Mouse (Mus musculus) layer of hippocampus, postnatal 36 days (tissue): ENCODE data around the gene Tdgf1. TPM values are rescaled to one million over a fixed set of nuclear protein-coding genes. Genes with fewer than 3 reads are reported as not detected.

Experiments used
- DNase-seq, 2 experiments: peaks; one replicate each; pipeline ENCODE4 v3.0.0; 2022
- total RNA-seq, 2 experiments: library from RNA; stranded (reverse); gene quantifications; 2 replicates each; pipeline ENCODE4 v1.2.3; 2021

Tdgf1 gene
- total RNA-seq, 2 experiments from 2014 or later = 0.22 to 0.33 TPM

DNA sequence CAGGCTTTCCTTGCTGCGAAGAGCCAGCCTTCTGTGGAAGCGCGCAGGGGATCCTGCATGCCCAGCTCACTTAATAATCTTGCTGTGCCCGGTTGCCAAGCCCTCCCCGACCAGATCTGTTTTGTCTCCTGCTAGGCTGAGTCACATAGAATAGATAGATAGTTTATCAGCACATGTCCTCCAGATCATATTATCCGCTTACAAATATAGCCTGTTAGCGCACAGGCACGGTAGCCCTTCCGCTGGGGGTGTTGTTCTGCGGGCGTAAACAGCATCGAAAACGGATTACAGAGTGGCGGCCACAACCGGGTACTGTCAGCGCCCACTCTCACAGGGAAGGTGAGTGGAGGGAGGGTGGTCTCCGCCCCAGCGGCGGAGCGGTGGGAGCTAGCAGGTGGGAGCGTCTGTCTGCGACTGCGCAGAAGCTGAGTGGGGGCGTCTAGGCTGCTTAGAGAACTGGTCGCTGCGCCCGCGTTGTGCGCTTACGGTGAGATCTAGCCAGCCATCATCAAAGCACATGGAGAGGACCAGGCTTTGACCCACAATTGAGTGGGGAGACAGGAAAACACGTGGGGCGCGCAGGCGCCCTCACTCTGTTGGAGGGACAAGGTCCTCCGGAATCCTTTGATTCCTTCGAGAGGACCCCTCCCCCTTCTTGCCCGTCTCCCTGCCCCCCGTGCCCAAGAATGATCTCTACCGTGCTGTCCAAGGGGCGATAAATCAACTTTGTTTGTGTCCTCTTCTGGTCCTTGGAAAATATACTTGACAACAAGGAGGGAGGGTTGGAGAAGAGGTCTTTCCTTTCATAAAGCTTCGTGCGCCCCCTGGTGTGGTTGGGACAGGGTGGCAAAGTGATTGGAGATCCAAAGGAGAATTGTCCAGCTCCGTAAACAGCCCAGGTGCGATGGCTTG lies 7.8 kb upstream of the Tdgf1 start:
- peak; percentile 69 to 73 for DNase-seq

GRCm38 (mm10) chr9:110952931-110953549 lies 7.1 kb upstream of the Tdgf1 start:
- DNase-seq = no peak

GRCm38 (mm10) chr9:110952398-110952797 lies 6.4 kb upstream of the Tdgf1 start:
- no peak for DNase-seq

GRCm38 (mm10) chr9:110951866-110952265 lies 5.9 kb upstream of the Tdgf1 start:
- no peak for DNase-seq

GRCm38 (mm10) chr9:110951397-110951796 lies 5.4 kb upstream of the Tdgf1 start, which contains the start of gene Lrrc2:
Gene Lrrc2, plus strand, starts transcription at chr9:110951545.
- no peak for DNase-seq

- DNase-seq = no peak
Observed at GRCm38 (mm10) chr9:110950109-110950508, 4.2 kb upstream of the Tdgf1 start.

GRCm38 (mm10) chr9:110948813-110949310 lies 2.9 kb upstream of the Tdgf1 start:
- no peak for DNase-seq

- DNase-seq = no peak
Observed at GRCm38 (mm10) chr9:110947900-110948299, 1.9 kb upstream of the Tdgf1 start.

GRCm38 (mm10) chr9:110947261-110947661 lies 1.3 kb upstream of the Tdgf1 start:
- no peak for DNase-seq

GRCm38 (mm10) chr9:110946548-110947044 lies 638 bp upstream of the Tdgf1 start:
- no peak for DNase-seq

DNA sequence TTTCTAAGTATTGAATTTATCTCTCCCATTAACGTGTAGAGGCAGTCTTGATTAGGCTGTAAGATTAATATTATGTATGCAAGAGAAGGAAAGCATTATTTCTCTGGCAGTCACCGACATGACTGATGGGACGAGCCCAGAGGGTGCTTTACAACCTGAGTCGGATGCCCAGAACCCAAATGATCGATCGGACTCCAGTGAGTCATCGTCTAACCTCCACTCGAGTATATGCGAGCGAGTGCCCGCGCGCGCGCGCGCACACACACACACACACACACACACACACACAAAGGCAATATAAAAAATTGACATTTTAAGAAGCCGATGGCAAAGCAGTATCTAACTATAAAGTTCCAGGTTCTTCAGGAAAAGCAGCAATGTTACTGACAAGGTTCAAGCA lies 615 bp downstream of the Tdgf1 start:
- DNase-seq = no peak

GRCm38 (mm10) chr9:110944265-110944664 lies 1.7 kb downstream of the Tdgf1 start:
- DNase-seq = no peak

GRCm38 (mm10) chr9:110937506-110938490 lies 8.2 kb downstream of the Tdgf1 start:
- no peak for DNase-seq

DNA sequence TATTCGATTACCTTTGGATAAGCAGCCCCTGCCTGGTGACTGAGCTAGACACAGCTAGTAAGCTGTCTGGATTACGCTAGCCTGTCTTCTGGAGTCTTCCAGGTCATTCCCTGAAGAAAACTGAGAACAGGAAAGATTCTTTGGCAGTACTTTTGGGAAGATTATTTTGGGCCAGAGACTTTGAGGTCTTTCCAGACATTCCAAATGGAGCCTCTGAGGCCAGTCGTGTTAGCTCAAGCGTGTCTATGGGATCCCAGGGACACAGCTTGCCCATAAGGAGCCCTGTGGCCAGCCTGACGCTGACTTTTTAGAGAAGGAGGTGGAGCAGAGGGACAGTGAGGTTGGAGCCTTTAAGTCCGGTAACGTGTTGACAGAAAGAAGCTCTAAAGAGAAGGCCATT lies 10.0 kb downstream of the Tdgf1 start:
- DNase-seq = no peak

DNA sequence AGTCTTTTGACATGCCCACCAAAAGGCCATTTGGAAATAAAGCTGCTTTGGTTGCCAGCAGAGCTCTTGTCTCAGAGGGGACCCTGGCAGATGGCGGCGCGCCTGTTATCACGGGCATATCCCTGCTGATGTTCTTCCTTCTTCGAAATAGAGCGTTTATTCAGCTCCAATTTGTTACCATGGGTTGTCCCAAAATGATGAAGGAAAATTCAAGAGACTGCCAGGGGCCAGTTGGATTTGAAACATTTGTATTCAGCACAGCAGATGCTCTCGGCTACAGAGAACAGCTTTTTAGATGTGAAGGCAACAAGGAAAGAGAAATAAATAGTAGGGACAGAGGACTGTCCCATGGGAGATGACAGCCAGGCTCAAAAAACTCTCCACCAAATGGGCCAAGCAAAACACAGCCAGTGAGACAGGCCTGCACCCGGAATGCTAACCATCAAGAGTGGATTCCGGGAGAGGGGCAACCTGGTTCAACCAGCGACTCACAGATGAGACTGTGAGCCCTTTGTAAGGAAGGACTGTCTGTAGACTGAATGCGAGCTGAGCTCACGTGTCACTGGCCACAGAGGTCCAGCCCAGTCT lies 12.0 kb downstream of the Tdgf1 start:
- DNase-seq = peak; percentile 42 to 59

DNA sequence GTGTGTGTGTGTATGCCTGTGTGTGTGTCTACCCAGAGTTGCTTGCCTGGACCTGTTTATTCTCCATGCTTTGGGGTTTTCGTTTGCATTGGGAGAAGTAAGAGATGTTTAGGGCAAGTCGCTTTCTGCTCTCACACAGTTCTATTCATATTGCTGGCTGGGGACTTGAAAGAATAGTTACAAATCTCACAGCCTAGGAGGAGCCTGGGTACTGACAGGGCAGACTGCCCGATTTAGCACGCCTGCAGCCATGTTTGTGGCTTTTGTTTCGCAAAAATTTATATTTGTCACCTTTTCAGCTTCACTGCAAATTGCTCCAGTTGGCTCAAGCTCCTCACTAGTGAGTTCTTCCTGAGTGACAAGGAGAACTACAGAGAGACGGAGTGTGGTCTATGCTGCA lies 14.4 kb downstream of the Tdgf1 start:
- DNase-seq = no peak

GRCm38 (mm10) chr9:110922759-110923158 lies 23.2 kb downstream of the Tdgf1 start:
- peak in 1 of 2 experiments; percentile 59 for DNase-seq

GRCm38 (mm10) chr9:110920665-110921419 lies 25.1 kb downstream of the Tdgf1 start:
- DNase-seq = no peak

DNA sequence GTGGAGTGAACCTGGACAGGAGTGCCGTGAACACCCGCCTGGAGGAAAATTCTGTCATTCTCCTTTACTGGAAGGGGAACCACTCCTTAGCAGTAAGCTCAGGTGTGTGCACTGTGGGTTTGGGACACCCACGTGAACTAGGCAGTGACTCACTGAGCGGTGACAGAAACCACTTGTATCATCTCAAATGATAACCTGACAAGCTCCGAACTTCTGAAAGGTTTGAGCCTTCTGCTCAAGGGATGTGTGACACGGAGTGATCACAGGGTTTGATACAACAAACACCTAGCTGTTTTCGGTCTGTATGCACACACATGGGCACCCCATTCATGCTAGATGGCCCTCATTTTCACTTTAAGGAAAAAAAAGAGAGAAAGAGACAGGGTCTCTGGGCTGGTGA lies 29.2 kb downstream of the Tdgf1 start, which contains the start of gene Fam240a:
Gene Fam240a (minus strand): TSS at position 76 of the 400 bp plus-strand sequence.
- no peak for DNase-seq

DNA sequence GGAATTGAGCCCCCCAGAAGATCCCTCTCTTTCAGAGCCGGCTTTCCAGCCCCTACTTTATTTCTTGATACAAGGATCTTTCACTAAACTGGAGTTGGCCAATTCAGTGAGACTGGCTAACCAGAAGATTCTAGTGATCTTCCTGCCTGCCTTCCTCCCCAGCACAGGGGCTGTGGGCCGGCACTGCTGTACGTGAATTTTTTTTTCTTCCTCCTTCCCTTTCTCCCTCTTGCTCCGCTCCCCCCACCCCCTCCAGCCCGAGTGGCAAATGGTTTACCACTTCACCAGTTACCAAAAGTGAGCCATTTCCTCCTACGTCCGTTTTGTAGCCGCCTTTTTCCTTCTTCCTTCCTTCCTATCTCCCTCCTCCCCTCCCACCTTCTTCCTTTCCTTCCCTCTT lies 30.5 kb downstream of the Tdgf1 start:
- no peak for DNase-seq
